Mouse (Mus musculus): Measurements from ENCODE around the gene Cep250.

Gene Cep250

GRCm38 (mm10) chr2:155961862-155962261, 5.6 kb downstream of the Cep250 start:
- in situ Hi-C loops (cut with MboI, MseI), result no loop called here

GRCm38 (mm10) chr2:155962991-155963390, 6.7 kb downstream of the Cep250 start:
- in situ Hi-C loops (cut with MboI, MseI), result no loop called here

GRCm38 (mm10) chr2:155973348-155973747, 17.1 kb downstream of the Cep250 start:
- in situ Hi-C loops (cut with MboI, MseI), result no loop called here

- in situ Hi-C loops (cut with MboI, MseI), result no loop called here
Observed at GRCm38 (mm10) chr2:155974087-155974731, 18.0 kb downstream of the Cep250 start.

- in situ Hi-C loops (cut with MboI, MseI), result loop anchor here (5.0 kb wide), 1 partner anchor 708 kb away; no protein-coding TSS in a partner anchor
Observed at GRCm38 (mm10) chr2:155979328-155979991, 23.2 kb downstream of the Cep250 start.

GRCm38 (mm10) chr2:155985776-155986175, 29.5 kb downstream of the Cep250 start:
- in situ Hi-C loops (cut with MboI, MseI), result no loop called here

GRCm38 (mm10) chr2:155987131-155987530, 30.9 kb downstream of the Cep250 start:
- in situ Hi-C loops (cut with MboI, MseI), result no loop called here

GRCm38 (mm10) chr2:155989085-155989484, 32.8 kb downstream of the Cep250 start:
- in situ Hi-C loops (cut with MboI, MseI), result no loop called here

GRCm38 (mm10) chr2:155991151-155991550, 34.9 kb downstream of the Cep250 start:
- in situ Hi-C loops (cut with MboI, MseI), result no loop called here

- in situ Hi-C loops (cut with MboI, MseI), result no loop called here
Observed at GRCm38 (mm10) chr2:155991863-155992321, 35.6 kb downstream of the Cep250 start.

GRCm38 (mm10) chr2:156005393-156005792, 49.1 kb downstream of the Cep250 start:
- in situ Hi-C loops (cut with MboI, MseI), result no loop called here

GRCm38 (mm10) chr2:156007888-156008532, 51.8 kb downstream of the Cep250 start, which contains the start of the genes 6430550D23Rik and Ergic3:
6430550D23Rik (minus strand) TSS chr2:156007977.
Ergic3 (plus strand) TSS chr2:156008045.
- in situ Hi-C loops (cut with MboI, MseI), result no loop called here

GRCm38 (mm10) chr2:156018106-156018505, 61.8 kb downstream of the Cep250 start:
- in situ Hi-C loops (cut with MboI, MseI), result no loop called here

GRCm38 (mm10) chr2:156021219-156021618, 65.0 kb downstream of the Cep250 start:
- in situ Hi-C loops (cut with MboI, MseI), result no loop called here

GRCm38 (mm10) chr2:156021765-156022164, 65.5 kb downstream of the Cep250 start:
- in situ Hi-C loops (cut with MboI, MseI), result no loop called here

GRCm38 (mm10) chr2:156025482-156025881, 69.2 kb downstream of the Cep250 start:
- in situ Hi-C loops (cut with MboI, MseI), result no loop called here

GRCm38 (mm10) chr2:156039390-156039789, 83.1 kb downstream of the Cep250 start:
- in situ Hi-C loops (cut with MboI, MseI), result no loop called here

GRCm38 (mm10) chr2:156042903-156043302, 86.6 kb downstream of the Cep250 start:
- in situ Hi-C loops (cut with MboI, MseI), result no loop called here

- in situ Hi-C loops (cut with MboI, MseI), result no loop called here
Observed at GRCm38 (mm10) chr2:156047929-156048328, 91.7 kb downstream of the Cep250 start.

Measured in regulatory T cell (primary cell).